Mouse (Mus musculus) layer of hippocampus, postnatal 25 days (tissue): ENCODE data around the gene Fkbp5. TPM values are rescaled to one million over a fixed set of nuclear protein-coding genes. Genes with fewer than 3 reads are reported as not detected.

Source experiments
- DNase-seq, 2 experiments: peaks; one replicate each; pipeline ENCODE4 v3.0.0; 2022; ENCODE audit warnings: mixed read lengths in 2 of 2, low spot score in 1 of 2; ENCODE audit errors: extremely low spot score in 1 of 2
- total RNA-seq, 2 experiments: library from RNA; stranded (reverse); gene quantifications; 2 replicates each; pipeline ENCODE4 v1.2.3; 2021

Fkbp5 gene
- total RNA-seq, 2 experiments from 2014 or later, result 62.5 to 85.0 TPM

- no peak for DNase-seq
These were observed 6.8 kb upstream of the Fkbp5 start for GRCm38 (mm10) chr17:28524009-28524695.

- no peak for DNase-seq
These were observed 6.2 kb upstream of the Fkbp5 start for GRCm38 (mm10) chr17:28523355-28524008.

GRCm38 (mm10) chr17:28522623-28523354 lies 5.5 kb upstream of the Fkbp5 start:
- DNase-seq, result peak; percentile 87 to 89

GRCm38 (mm10) chr17:28521920-28522319 lies 4.6 kb upstream of the Fkbp5 start:
- no peak for DNase-seq

GRCm38 (mm10) chr17:28521071-28521726 lies 3.9 kb upstream of the Fkbp5 start:
- no peak for DNase-seq

- no peak for DNase-seq
These were observed 3.2 kb upstream of the Fkbp5 start for GRCm38 (mm10) chr17:28520561-28520960.

GRCm38 (mm10) chr17:28519827-28520226 lies 2.5 kb upstream of the Fkbp5 start:
- no peak for DNase-seq

GRCm38 (mm10) chr17:28518615-28519071 lies 1.3 kb upstream of the Fkbp5 start:
- no peak for DNase-seq

GRCm38 (mm10) chr17:28517956-28518614 lies 758 bp upstream of the Fkbp5 start:
- peak; percentile 76 to 85 for DNase-seq

GRCm38 (mm10) chr17:28516881-28517280 lies 446 bp downstream of the Fkbp5 start:
- DNase-seq, result no peak

- no peak for DNase-seq
These were observed 1.6 kb downstream of the Fkbp5 start for GRCm38 (mm10) chr17:28515431-28516341.

- no peak for DNase-seq
These were observed 2.8 kb downstream of the Fkbp5 start for GRCm38 (mm10) chr17:28514555-28514954.

- DNase-seq, result no peak
These were observed 3.5 kb downstream of the Fkbp5 start for GRCm38 (mm10) chr17:28513844-28514243.

- DNase-seq, result no peak
These were observed 4.0 kb downstream of the Fkbp5 start for GRCm38 (mm10) chr17:28513337-28513736.

GRCm38 (mm10) chr17:28512696-28513095 lies 4.6 kb downstream of the Fkbp5 start:
- DNase-seq, result no peak

- no peak for DNase-seq
These were observed 5.4 kb downstream of the Fkbp5 start for GRCm38 (mm10) chr17:28511616-28512541.

- no peak for DNase-seq
These were observed 6.6 kb downstream of the Fkbp5 start for GRCm38 (mm10) chr17:28510445-28511342.
